Mouse (Mus musculus) megakaryocyte-erythroid progenitor cell, adult 5-6 weeks (primary cell): ENCODE measurements around the gene Olfr1564. TPM values are rescaled to one million over a fixed set of nuclear protein-coding genes. Genes with fewer than 3 reads are reported as not detected.
A peak's percentile ranks its signal among the peaks of the same experiment; 100 is the strongest.
"Not testable (repeated sequence)": the region's sequence is repeated elsewhere in the genome, so short reads cannot be mapped to it uniquely, and the experiment has no call there.

Experiments used
- ATAC-seq: replicated peaks from 2 replicates; pipeline ENCODE4 v1.8.0; 2016; ENCODE audit warnings: mild to moderate bottlenecking, inconsistent platforms; ENCODE audit not compliant: severe bottlenecking, poor library complexity, low FRiP score, low TSS enrichment
- total RNA-seq, 2 experiments: library from RNA; stranded (forward) in 1 of 2; stranded (reverse) in 1 of 2; fragments of 200-1000, 215-1000 nt in 1 of 2; fragments of >200 nt in 1 of 2; fragmentation: Nextera tagmentation in 1 of 2; gene quantifications; 2 replicates each; pipeline ENCODE4 v1.2.3; 2014 to 2017

Olfr1564 gene
- not detected in 2 replicates for total RNA-seq (2014; fragmentation: Nextera tagmentation)
- total RNA-seq (2017), result not detected in 2 replicates

- ATAC-seq, result no peak
These were observed at the start of gene Olfr1564 for GRCm38 (mm10) chr17:33221590-33221989. Gene Olfr1564, minus strand, starts transcription at chr17:33221690.

- ATAC-seq, result no peak
These were observed 47.4 kb upstream of the Olfr1564 start for GRCm38 (mm10) chr17:33268907-33269306.

- ATAC-seq, result no peak
These were observed 42.9 kb upstream of the Olfr1564 start, which contains the start of gene Olfr63 for GRCm38 (mm10) chr17:33264376-33264775. Gene Olfr63, plus strand, starts transcription at chr17:33264676.

GRCm38 (mm10) chr17:33255319-33255657 lies 33.8 kb upstream of the Olfr1564 start:
- not testable (repeated sequence) for ATAC-seq

- peak; percentile 100 for ATAC-seq
These were observed 33.2 kb upstream of the Olfr1564 start, which contains the start of gene Zfp955a for GRCm38 (mm10) chr17:33254530-33255318. Gene Zfp955a, minus strand, starts transcription at chr17:33255145.

- not testable (repeated sequence) for ATAC-seq
These were observed 15.2 kb upstream of the Olfr1564 start for GRCm38 (mm10) chr17:33236646-33237045.

- not testable (repeated sequence) for ATAC-seq
These were observed 30.5 kb downstream of the Olfr1564 start, which contains the start of gene Olfr239 for GRCm38 (mm10) chr17:33191002-33191401. Gene Olfr239, plus strand, starts transcription at chr17:33191302.

- ATAC-seq, result not testable (repeated sequence)
These were observed 53.3 kb downstream of the Olfr1564 start, which contains the start of gene Olfr55 for GRCm38 (mm10) chr17:33168147-33168546. Gene Olfr55, plus strand, starts transcription at chr17:33168447.

Other genes starting within 250 kb of the Olfr1564 start
- 7.5 and 8.5 TPM in 2 replicates for gene Zfp952, start 228.6 kb downstream of the Olfr1564 start, total RNA-seq (2014; fragmentation: Nextera tagmentation)
- gene Zfp952, start 228.6 kb downstream of the Olfr1564 start, total RNA-seq (2017), result 4.1 and 8.3 TPM in 2 replicates
- gene Zfp763, start 188.3 kb downstream of the Olfr1564 start, total RNA-seq (2014; fragmentation: Nextera tagmentation), result 6.6 and 12.2 TPM in 2 replicates
- 8.0 and 14.3 TPM in 2 replicates for gene Zfp763, start 188.3 kb downstream of the Olfr1564 start, total RNA-seq (2017)
- gene 4921501E09Rik, start 153.6 kb downstream of the Olfr1564 start, total RNA-seq (2014; fragmentation: Nextera tagmentation), result not detected in 2 replicates
- not detected in 2 replicates for gene 4921501E09Rik, start 153.6 kb downstream of the Olfr1564 start, total RNA-seq (2017)
- 3.7 and 5.2 TPM in 2 replicates for gene Zfp563, start 132.4 kb downstream of the Olfr1564 start, total RNA-seq (2014; fragmentation: Nextera tagmentation)
- gene Zfp563, start 132.4 kb downstream of the Olfr1564 start, total RNA-seq (2017), result 3.9 and 6.8 TPM in 2 replicates
- not detected in 2 replicates for gene Morc2b, start 82.0 kb downstream of the Olfr1564 start, total RNA-seq (2014; fragmentation: Nextera tagmentation)
- not detected in 2 replicates for gene Morc2b, start 82.0 kb downstream of the Olfr1564 start, total RNA-seq (2017)
- not detected in 2 replicates for gene Olfr55, start 53.2 kb downstream of the Olfr1564 start, total RNA-seq (2014; fragmentation: Nextera tagmentation)
- gene Olfr55, start 53.2 kb downstream of the Olfr1564 start, total RNA-seq (2017), result not detected in 2 replicates
- not detected in 2 replicates for gene Olfr239, start 30.4 kb downstream of the Olfr1564 start, total RNA-seq (2014; fragmentation: Nextera tagmentation)
- not detected in 2 replicates for gene Olfr239, start 30.4 kb downstream of the Olfr1564 start, total RNA-seq (2017)
- gene Zfp955a, start 33.5 kb upstream of the Olfr1564 start, total RNA-seq (2014; fragmentation: Nextera tagmentation), result 9.4 and 13.1 TPM in 2 replicates
- 10.8 and 18.6 TPM in 2 replicates for gene Zfp955a, start 33.5 kb upstream of the Olfr1564 start, total RNA-seq (2017)
- gene Olfr63, start 43.0 kb upstream of the Olfr1564 start, total RNA-seq (2014; fragmentation: Nextera tagmentation), result 0.12 TPM in 1 of 2 replicates, not detected in the other
- not detected in 2 replicates for gene Olfr63, start 43.0 kb upstream of the Olfr1564 start, total RNA-seq (2017)
- 5.7 and 6.9 TPM in 2 replicates for gene Zfp955b, start 67.9 kb upstream of the Olfr1564 start, total RNA-seq (2014; fragmentation: Nextera tagmentation)
- 6.9 and 11.9 TPM in 2 replicates for gene Zfp955b, start 67.9 kb upstream of the Olfr1564 start, total RNA-seq (2017)
- gene Zfp81, start 137.2 kb upstream of the Olfr1564 start, total RNA-seq (2014; fragmentation: Nextera tagmentation), result 14.1 and 15.4 TPM in 2 replicates
- gene Zfp81, start 137.2 kb upstream of the Olfr1564 start, total RNA-seq (2017), result 13.4 and 24.3 TPM in 2 replicates
- 21.7 and 34.5 TPM in 2 replicates for gene Zfp101, start 173.0 kb upstream of the Olfr1564 start, total RNA-seq (2014; fragmentation: Nextera tagmentation)
- gene Zfp101, start 173.0 kb upstream of the Olfr1564 start, total RNA-seq (2017), result 20.5 and 37.3 TPM in 2 replicates
- gene Actl9, start 211.2 kb upstream of the Olfr1564 start, total RNA-seq (2014; fragmentation: Nextera tagmentation), result not detected in 2 replicates
- not detected in 2 replicates for gene Actl9, start 211.2 kb upstream of the Olfr1564 start, total RNA-seq (2017)